Mouse (Mus musculus) ES-Bruce4 (cell line): ENCODE data around the gene Cubn.

Experiments used
- CTCF ChIP-seq: IDR thresholded peaks from one replicate; pipeline ENCODE4 v1.8.1; 2011; ENCODE audit warnings: low read depth, low read length
- EP300 ChIP-seq: IDR thresholded peaks from 2 replicates; pipeline ENCODE4 v1.6.1; 2011; ENCODE audit warnings: low read depth, low read length; ENCODE audit not compliant: insufficient read depth

DNA sequence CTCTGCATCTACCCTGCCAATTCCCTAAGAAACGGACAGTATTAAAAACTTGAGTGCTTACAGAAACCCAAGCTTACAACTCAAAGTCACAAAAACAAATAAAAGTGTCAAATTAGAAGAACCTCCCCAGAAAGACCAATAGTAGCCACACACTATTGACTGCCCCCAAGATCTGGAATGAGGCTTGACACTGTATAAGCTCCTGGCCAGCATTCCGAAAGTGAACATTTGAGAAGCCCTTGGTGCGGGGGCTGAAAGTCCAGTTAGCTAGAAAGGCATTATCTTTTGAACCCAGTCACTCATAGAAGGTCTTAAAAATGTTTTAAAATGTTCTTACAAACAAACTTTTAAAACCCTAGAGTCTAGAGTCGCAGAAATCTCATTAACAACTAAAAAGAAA lies 93.1 kb downstream of the Cubn start:
- no peak for TF ChIP-seq EP300
- no peak for TF ChIP-seq CTCF
